Mouse (Mus musculus) kidney, adult 9 months (tissue): ENCODE results near the gene Myof.

Experiments used
- DNase-seq: peaks from one replicate; pipeline ENCODE4 v3.0.0; 2022

Myof gene

GRCm38 (mm10) chr19:38038267-38038666, 5.1 kb downstream of the Myof start:
- DNase-seq: no peak

- no peak for DNase-seq
Observed at GRCm38 (mm10) chr19:38035766-38036165, 7.6 kb downstream of the Myof start.

- no peak for DNase-seq
Observed at GRCm38 (mm10) chr19:38034696-38035095, 8.7 kb downstream of the Myof start.

- DNase-seq: no peak
Observed at GRCm38 (mm10) chr19:38033735-38034057, 9.7 kb downstream of the Myof start.

GRCm38 (mm10) chr19:38032993-38033734, 10.2 kb downstream of the Myof start:
- no peak for DNase-seq

GRCm38 (mm10) chr19:38031144-38031543, 12.2 kb downstream of the Myof start:
- DNase-seq: no peak

- DNase-seq: peak; percentile 73
Observed at GRCm38 (mm10) chr19:38030673-38031137, 12.7 kb downstream of the Myof start.

- DNase-seq: peak; percentile 56
Observed at GRCm38 (mm10) chr19:38029871-38030270, 13.5 kb downstream of the Myof start.

GRCm38 (mm10) chr19:38029292-38029691, 14.1 kb downstream of the Myof start:
- no peak for DNase-seq

- peak; percentile 84 for DNase-seq
Observed at GRCm38 (mm10) chr19:38027881-38028521, 15.4 kb downstream of the Myof start.

GRCm38 (mm10) chr19:38027389-38027788, 16.0 kb downstream of the Myof start:
- DNase-seq: no peak

- peak; percentile 57 for DNase-seq
Observed at GRCm38 (mm10) chr19:38026211-38026624, 17.2 kb downstream of the Myof start.

- DNase-seq: peak; percentile 90
Observed at GRCm38 (mm10) chr19:38025254-38026041, 17.9 kb downstream of the Myof start.

- no peak for DNase-seq
Observed at GRCm38 (mm10) chr19:38023603-38024002, 19.8 kb downstream of the Myof start.

GRCm38 (mm10) chr19:38022710-38023109, 20.7 kb downstream of the Myof start:
- DNase-seq: no peak

- DNase-seq: no peak
Observed at GRCm38 (mm10) chr19:38015873-38016254, 27.5 kb downstream of the Myof start.

- peak; percentile 71 for DNase-seq
Observed at GRCm38 (mm10) chr19:38015180-38015872, 28.1 kb downstream of the Myof start.

- no peak for DNase-seq
Observed at GRCm38 (mm10) chr19:38014443-38014842, 28.9 kb downstream of the Myof start.

GRCm38 (mm10) chr19:38011379-38011778, 32.0 kb downstream of the Myof start:
- DNase-seq: no peak

GRCm38 (mm10) chr19:38004809-38005380, 38.5 kb downstream of the Myof start:
- peak; percentile 21 for DNase-seq

GRCm38 (mm10) chr19:38003671-38004521, 39.5 kb downstream of the Myof start:
- no peak for DNase-seq

- DNase-seq: no peak
Observed at GRCm38 (mm10) chr19:38002816-38003215, 40.6 kb downstream of the Myof start.
